Mouse (Mus musculus) lung, postnatal 0 days (tissue): Measurements from ENCODE around the gene Fbxo8. TPM values are rescaled to one million over a fixed set of nuclear protein-coding genes. Genes with fewer than 3 reads are reported as not detected.

Source experiments
- ATAC-seq: fragments of 200-750 bp; cut with Nextera tagmentation; 2 replicates; pipeline ENCODE4 v1.8.0; 2017; ENCODE audit warnings: moderate library complexity
- DNase-seq: peaks from one replicate; pipeline ENCODE4 v3.0.0-alpha.2; 2016; ENCODE audit warnings: low spot score
- H3K27ac ChIP-seq: fragments of 300-500 bp; sonication (generic); 2 replicates; pipeline ENCODE4 v1.5.1; 2014; ENCODE audit warnings: antibody characterized with exemption, mild to moderate bottlenecking, low read length, mixed read lengths
- H3K27me3 ChIP-seq: fragments of 300-500 bp; sonication (generic); replicated peaks from 2 replicates; pipeline ENCODE4 v1.6.1; 2014; ENCODE audit warnings: low read length, mixed read lengths; ENCODE audit not compliant: insufficient read depth
- H3K36me3 ChIP-seq: fragments of 300-500 bp; sonication (generic); 2 replicates; pipeline ENCODE4 v1.6.1; 2014; ENCODE audit warnings: low read length, mixed read lengths; ENCODE audit not compliant: insufficient read depth
- H3K4me1 ChIP-seq: fragments of 300-500 bp; sonication (generic); 2 replicates; pipeline ENCODE4 v1.6.1; 2014; ENCODE audit warnings: antibody characterized with exemption, low read depth, low read length, mixed read lengths; ENCODE audit not compliant: insufficient read depth
- H3K4me2 ChIP-seq: fragments of 300-500 bp; sonication (generic); replicated peaks from 2 replicates; pipeline ENCODE4 v1.6.1; 2014; ENCODE audit warnings: low read depth, mild to moderate bottlenecking, low read length, moderate library complexity, mixed read lengths
- H3K4me3 ChIP-seq: fragments of 300-500 bp; sonication (generic); 2 replicates; pipeline ENCODE4 v1.5.1; 2014; ENCODE audit warnings: low read depth, low read length
- H3K9ac ChIP-seq: fragments of 300-500 bp; sonication (generic); replicated peaks from 2 replicates; pipeline ENCODE4 v1.6.1; 2014; ENCODE audit warnings: low read depth, mild to moderate bottlenecking
- H3K9me3 ChIP-seq: fragments of 300-500 bp; sonication (generic); 2 replicates; pipeline ENCODE4 v1.6.1; 2016; ENCODE audit warnings: low read length, mixed read lengths
- CTCF ChIP-seq: IDR thresholded peaks from 2 replicates; pipeline ENCODE4 v1.5.1; 2016; ENCODE audit warnings: antibody characterized with exemption, mild to moderate bottlenecking
- EP300 ChIP-seq: IDR thresholded peaks from 2 replicates; pipeline ENCODE4 v1.6.1; 2016; ENCODE audit warnings: antibody characterized with exemption, mild to moderate bottlenecking, control low read depth
- WGBS: fragments of 180-500 bp; shearing (Covaris S2); extraction: QIAGEN DNeasy Blood & Tissue Kit; methylation state at CpG from one replicate; pipeline ENCODE4 v1.1.7; 2014; 5-methylcytosine and 5-hydroxymethylcytosine counted together
- microRNA-seq: library from miRNA; unstranded; fragments of <30 nt; microRNA quantifications from one replicate; pipeline ENCODE4, GENCODE M21; 2016
- polyA plus RNA-seq: library from polyadenylated mRNA; unstranded; fragments of >200 nt; fragmentation: Nextera tagmentation; extraction: Ambion mirVana; gene quantifications from 2 replicates; pipeline ENCODE4 v1.2.1, GENCODE M21; 2015

Gene Fbxo8
- polyA plus RNA-seq, 1 experiment from 2014 or later = 49.7 TPM

DNA sequence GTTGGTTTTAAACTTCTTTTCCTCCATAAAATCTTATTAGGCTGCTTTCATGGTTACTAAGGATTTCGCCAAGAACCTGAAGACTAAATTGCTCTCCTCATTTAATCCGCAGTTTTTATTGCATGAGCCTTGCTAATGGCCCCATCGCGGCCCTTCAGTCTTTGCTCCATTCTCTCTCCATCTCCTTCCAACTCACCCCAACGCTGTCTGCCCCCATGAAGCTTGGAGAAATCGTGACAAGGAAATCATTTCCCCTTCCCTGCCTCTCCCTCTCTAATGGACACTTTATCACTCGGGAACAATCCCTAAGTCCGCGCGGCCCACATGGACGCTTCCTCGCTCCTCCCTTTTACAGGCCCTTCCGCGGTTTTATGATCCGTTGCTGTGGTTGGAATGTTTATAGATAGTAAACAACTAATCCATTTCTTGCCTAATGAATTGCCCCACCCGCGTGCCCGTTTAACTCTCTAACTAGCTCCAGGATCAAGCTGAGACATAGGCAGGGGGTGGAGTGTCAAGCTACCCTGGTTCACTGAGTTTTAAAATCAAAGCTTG is 71.7 kb downstream of the Fbxo8 start:
- Histone ChIP-seq H3K4me3 (0 out of 2 replicates have a peak overlapping the region, but pooled peaks have one; percentile 8), H3K27me3 (peaks cover 6% of the 10 kb centered on the region; the same call in 1 of the 2 replicates), H3K4me2 (peak overlapping the region; percentile 25), H3K9me3 (no peaks in the 10 kb centered on the region), H3K4me1 (0 out of 2 replicates have a peak, but pooled peaks cover 5% of the 10 kb centered on the region), H3K36me3 (no peaks in the 10 kb centered on the region), H3K27ac (no peak overlapping the region), H3K9ac (no peak overlapping the region)
- ATAC-seq = no peak
- 10% methylated on average over 18 of the region's 18 CpGs for WGBS
- peak; percentile 5 for DNase-seq
- TF ChIP-seq EP300 (no peak), CTCF (no peak)

DNA sequence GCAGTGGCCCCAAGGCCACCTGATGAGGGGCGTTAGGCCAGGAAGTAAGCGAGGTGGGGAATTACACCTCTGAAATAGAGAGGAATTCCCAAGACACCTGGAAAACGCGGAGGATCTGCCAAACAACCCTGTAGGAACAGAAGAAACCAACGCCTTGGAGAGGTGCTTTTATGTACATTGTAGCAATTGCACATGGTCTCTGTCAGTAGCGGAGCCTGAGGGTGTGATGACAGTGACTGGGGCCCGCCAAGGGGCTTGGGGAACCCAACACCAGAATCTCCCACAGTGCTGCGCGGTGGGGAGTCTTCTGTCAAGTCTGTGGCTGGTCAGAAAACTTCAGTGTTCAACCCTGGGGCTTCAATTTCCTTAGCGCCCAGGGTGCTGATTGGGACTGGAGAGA is 72.5 kb downstream of the Fbxo8 start:
- DNase-seq (no peak), ATAC-seq (no peak)
- H3K9me3 ChIP-seq = no peaks in the 10 kb centered on the region
- no peaks in the 10 kb centered on the region for H3K36me3 ChIP-seq
- H3K27me3 ChIP-seq = peaks cover 6% of the 10 kb centered on the region; the same call in 1 of the 2 replicates
- no peak overlapping the region for H3K4me2 ChIP-seq
- TF ChIP-seq CTCF (no peak), EP300 (no peak)
- H3K9ac ChIP-seq = no peak overlapping the region
- 23% methylated on average over 10 of the region's 10 CpGs for WGBS
- H3K4me3 ChIP-seq = no peak overlapping the region
- H3K4me1 ChIP-seq = 0 out of 2 replicates have a peak, but pooled peaks cover 5% of the 10 kb centered on the region
- H3K27ac ChIP-seq = no peak overlapping the region

DNA sequence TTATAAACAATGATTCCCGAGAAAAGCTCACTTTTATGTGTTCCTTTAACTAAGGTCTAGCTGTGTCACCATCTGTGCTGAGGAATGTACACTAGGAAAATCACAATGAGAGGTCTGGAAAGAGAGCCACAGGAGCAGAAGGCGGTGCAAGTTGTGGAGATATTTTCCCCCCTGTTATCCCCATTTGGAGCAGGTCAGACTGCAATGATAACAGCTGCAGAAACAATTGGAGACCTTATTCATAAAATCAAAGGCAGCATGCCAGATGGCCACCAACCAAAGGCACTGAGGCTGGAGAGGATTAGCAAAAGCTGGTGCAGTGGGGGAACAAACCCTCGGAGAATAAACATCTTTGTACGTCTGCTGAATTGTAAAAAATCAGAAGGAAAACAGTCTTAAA is 78.3 kb downstream of the Fbxo8 start:
- no peaks in the 10 kb centered on the region for H3K36me3 ChIP-seq
- H3K4me3 ChIP-seq = no peak overlapping the region
- TF ChIP-seq EP300 = no peak
- TF ChIP-seq CTCF = no peak
- WGBS = 35% methylated on average over 4 of the region's 4 CpGs
- H3K4me1 ChIP-seq = no peaks in the 10 kb centered on the region
- H3K27me3 ChIP-seq = no peaks in the 10 kb centered on the region
- no peak overlapping the region for H3K27ac ChIP-seq
- no peak overlapping the region for H3K4me2 ChIP-seq
- H3K9me3 ChIP-seq = no peaks in the 10 kb centered on the region
- DNase-seq (no peak), ATAC-seq (no peak)
- H3K9ac ChIP-seq = no peak overlapping the region

DNA sequence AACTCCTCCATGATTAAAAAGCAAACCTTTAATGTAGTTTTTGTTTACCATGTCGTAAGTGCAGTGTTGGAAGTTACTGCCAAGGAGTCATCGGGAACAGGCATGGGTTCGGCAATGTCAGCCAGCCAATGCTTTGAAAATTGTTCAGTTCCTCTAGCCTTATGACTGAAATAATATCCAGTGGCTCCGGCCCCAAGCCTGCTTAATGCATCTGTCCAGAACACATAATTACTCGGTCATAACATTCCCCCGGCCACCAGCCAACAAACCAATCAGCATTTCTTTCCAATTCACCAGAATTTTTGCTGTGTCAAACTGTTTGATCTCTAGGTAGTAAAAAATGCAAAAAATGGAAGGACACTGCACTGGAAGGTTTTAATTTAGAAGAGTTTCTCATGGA is 88.4 kb downstream of the Fbxo8 start:
- Histone ChIP-seq H3K4me2 (no peak overlapping the region), H3K9ac (no peak overlapping the region), H3K27me3 (no peaks in the 10 kb centered on the region), H3K9me3 (no peaks in the 10 kb centered on the region), H3K27ac (no peak overlapping the region), H3K4me3 (peak overlapping the region; percentile 6; the same call in 1 of the 2 replicates), H3K4me1 (no peaks in the 10 kb centered on the region), H3K36me3 (no peaks in the 10 kb centered on the region)
- no peak for TF ChIP-seq CTCF
- no peak for TF ChIP-seq EP300
- DNase-seq (peak; percentile 41), ATAC-seq (no peak)
- WGBS = 50% methylated on average over 6 of the region's 6 CpGs

Small RNA genes lying within 50 kb of the gene (microRNA-seq; reads per million reads assigned to microRNA genes)
- not detected for gene Gm25992

Other genes starting within 250 kb of the Fbxo8 start
- gene Cep44, start within 50 bp of the Fbxo8 start, polyA plus RNA-seq = 25.8 and 26.5 TPM in 2 replicates